Mouse (Mus musculus) mouse trophoblast stem cell (cell line): Measurements from ENCODE around the gene Nicn1.
"Not testable (repeated sequence)": the region's sequence is repeated elsewhere in the genome, so short reads cannot be mapped to it uniquely, and the experiment has no call there.

Experiments used
- in situ Hi-C, 2 experiments: fragments of 300-500 bp; cut with MseI, MboI; formaldehyde crosslinking; loops; 2 replicates in 1 of 2; 3 replicates in 1 of 2; pipeline ENCODE4 v1.15.1; 2025

Gene Nicn1

GRCm38 (mm10) chr9:108290016-108290750, at the start of gene Nicn1:
Gene Nicn1, plus strand, starts transcription at chr9:108290429.
- in situ Hi-C loops, result no loop called here

DNA sequence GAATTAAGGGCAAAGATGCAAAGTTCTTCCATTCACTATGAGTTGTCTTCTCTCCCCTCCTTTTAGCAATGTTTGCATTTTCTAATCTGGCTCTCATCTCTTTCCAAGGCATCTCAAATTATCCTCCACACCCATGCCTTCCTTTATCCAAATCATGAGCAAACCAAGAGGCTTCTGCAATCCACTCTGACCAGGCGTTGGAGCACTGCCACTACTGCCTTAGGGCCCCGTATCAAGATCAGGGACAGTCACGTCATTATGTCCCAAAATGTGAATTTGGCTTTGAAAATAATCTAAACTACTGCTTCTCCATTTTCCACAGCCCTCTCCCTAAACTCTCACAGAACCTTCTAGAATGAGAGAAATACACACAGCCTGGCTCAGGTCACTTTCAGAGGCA, 45.7 kb upstream of the Nicn1 start:
- in situ Hi-C loops, result no loop called here

DNA sequence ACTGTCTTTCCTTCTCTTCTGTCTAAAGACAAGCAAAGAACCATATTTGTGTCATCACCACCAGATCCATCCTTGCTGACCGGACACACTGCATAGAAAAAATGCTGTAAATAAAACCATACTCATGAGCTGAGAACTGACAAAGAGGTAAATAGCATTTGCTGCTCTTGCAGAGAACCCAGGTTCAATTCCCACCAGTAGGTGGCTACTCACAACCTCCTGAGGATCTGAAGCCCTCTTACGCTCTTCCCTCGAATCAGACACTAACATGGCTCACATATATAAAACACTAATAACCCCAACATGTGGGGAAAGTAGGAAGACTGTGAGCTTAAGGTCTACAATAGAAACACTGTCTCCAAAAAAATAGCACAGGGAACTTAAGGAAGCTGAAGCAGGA, 45.2 kb upstream of the Nicn1 start:
- in situ Hi-C loops, result no loop called here

GRCm38 (mm10) chr9:108248957-108249356, 41.3 kb upstream of the Nicn1 start:
- in situ Hi-C loops, result no loop called here

DNA sequence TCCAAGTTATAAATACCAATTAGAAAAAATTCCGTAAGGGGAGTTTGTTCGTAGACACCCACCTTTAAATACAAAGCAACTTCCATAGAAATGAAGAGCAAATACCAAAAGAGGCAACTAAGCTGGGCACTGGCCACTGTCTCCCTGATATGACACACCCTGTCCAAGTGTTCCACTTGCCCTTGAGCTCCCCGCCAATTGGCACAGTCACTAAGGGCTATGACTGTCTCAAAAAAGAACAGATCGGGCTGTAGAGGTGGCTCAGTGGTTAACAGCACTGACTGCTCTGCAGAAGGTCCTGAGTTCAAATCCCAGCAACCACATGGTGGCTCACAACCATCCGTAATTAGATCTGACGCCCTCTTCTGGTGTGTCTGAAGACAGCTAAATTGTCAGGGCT, 38.4 kb upstream of the Nicn1 start:
- in situ Hi-C loops, result no loop called here

- in situ Hi-C loops, result no loop called here
These were observed 37.5 kb upstream of the Nicn1 start for GRCm38 (mm10) chr9:108252766-108253165.

GRCm38 (mm10) chr9:108260526-108260925, 29.7 kb upstream of the Nicn1 start:
- in situ Hi-C loops, result no loop called here

- in situ Hi-C loops, result no loop called here
These were observed 28.4 kb upstream of the Nicn1 start for GRCm38 (mm10) chr9:108261865-108262264.

- in situ Hi-C loops, result no loop called here
These were observed 27.7 kb upstream of the Nicn1 start for GRCm38 (mm10) chr9:108262494-108263049.

DNA sequence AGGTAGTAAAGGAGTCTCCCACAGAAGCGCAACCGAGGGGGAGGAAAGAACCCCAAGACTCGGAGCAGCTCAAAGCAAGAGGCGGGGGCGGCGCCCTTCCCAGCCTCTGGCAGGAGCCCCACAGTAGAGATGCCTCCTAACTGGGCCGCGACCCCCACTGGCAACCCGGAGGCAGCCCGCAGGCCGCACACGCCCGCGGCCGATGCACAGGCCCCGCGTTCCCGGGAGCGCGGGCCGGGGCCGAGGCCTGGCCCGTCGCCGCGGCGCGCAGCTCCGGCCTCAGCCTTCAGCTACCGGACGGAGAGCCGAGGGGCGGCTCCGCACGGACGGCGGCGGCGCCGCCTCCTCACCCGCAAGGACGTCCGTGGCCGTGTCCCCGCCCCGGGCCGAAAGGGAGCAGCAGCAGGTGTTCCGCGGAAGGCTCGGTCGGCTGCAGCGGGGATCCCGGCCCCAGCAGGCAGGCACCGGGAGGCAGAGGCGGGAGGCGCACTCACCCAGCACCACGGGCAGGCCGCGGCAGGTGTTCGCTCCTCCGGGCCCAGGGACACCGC, 27.0 kb upstream of the Nicn1 start:
- in situ Hi-C loops, result no loop called here

DNA sequence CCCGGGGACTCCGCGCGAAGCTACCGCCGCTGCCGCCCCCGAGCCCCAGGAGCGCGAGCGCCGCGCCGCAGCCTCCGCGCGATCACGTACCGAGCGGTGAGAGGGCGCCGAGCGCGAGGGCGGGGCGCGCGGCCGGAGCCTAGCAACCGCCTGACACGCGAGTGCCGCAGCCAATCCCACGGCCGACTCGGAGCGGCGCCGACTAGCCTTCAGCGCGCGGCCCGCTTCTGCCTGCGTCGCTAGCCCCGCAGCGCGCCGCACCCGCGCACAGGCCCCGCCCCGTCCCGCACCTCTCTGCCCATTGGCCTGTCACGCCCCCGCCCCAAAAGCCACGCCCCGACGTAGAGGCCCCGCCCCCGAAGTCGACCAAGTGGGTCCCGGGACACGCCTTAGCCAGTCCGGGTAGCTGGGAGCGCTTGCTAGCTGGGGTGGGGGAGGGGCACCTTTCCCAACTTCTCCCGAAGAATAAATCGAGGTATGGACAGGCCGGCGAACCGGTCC, 26.5 kb upstream of the Nicn1 start, which contains the start of gene Dag1:
TSS of gene Dag1 (minus strand) at position 269 of the 501 bp plus-strand sequence.
- in situ Hi-C loops, result no loop called here

- in situ Hi-C loops, result no loop called here
These were observed 25.9 kb upstream of the Nicn1 start for GRCm38 (mm10) chr9:108264191-108264921.

DNA sequence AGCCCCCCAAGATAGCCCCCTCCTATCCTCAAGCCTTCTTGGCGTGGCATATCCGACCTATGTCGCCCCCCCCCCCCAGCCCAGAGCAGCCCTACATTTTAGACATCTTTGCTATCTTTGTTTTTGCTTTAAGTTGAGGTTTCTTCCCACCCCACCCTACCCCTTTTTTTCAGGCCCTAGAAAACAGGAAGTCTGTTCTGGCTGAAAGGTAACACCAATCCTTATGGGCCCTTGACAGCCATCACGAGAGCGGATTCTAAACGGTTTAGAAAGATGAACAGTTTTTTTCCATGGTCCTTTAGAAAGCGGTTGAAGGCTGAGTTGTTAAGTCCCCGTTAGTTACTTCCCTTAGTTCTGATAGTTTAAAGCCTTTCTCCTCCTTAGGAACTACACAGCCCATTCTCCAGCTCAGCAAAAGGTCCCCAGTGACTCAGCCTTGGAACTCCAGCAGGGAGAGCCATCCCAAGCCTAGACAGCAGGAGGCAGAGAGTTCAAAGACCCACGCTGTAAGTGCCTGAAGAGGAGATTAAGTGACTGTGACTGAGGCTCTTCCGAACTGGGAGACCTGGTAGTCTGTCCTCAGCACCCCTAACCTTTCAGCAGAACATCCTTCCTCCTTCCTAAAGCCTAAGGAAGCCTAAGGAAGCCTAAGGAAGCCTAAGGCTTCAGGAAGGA, 23.8 kb upstream of the Nicn1 start:
- in situ Hi-C loops, result no loop called here

DNA sequence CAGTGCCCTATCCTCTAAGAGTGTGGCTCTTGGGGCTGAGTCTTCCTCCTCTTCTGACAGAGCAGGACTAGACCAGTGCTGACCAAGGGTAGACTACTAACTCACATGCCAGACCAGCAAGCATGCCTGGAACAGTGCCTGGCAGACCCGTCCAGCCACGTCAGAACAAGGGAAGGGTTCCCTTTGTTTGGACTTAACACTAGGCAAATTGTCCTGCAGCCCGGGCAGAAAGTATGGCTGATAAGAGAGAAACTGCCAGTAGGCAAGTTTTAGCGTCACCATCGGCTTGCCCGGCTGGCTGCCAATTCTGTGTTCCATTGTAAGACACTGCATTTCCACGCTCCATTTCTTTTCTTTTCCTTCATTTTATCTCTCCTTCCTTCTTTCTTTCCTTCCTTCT, 22.5 kb upstream of the Nicn1 start:
- in situ Hi-C loops, result no loop called here

DNA sequence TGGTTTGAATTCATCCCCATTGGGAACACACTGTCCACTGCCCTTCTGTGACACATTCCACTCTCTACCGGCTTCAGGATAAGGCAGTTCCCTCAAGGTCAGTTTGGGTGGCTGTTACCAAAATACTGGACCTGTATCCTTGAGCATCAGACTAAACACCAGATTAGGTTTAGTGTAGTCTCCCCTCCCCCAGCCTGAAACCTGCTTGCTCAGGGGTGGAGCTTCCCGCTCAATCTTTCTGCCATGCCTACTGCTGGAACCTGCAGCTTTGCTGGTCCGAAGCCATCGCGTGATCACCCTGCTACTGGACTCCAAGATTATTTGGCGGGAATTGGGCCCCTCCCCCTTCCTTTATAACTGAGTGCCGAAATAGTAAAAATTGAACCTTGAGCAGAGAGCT, 21.5 kb upstream of the Nicn1 start:
- in situ Hi-C loops, result not testable (repeated sequence)

GRCm38 (mm10) chr9:108271941-108272340, 18.3 kb upstream of the Nicn1 start:
- in situ Hi-C loops, result no loop called here

GRCm38 (mm10) chr9:108272691-108273090, 17.5 kb upstream of the Nicn1 start:
- in situ Hi-C loops, result no loop called here

DNA sequence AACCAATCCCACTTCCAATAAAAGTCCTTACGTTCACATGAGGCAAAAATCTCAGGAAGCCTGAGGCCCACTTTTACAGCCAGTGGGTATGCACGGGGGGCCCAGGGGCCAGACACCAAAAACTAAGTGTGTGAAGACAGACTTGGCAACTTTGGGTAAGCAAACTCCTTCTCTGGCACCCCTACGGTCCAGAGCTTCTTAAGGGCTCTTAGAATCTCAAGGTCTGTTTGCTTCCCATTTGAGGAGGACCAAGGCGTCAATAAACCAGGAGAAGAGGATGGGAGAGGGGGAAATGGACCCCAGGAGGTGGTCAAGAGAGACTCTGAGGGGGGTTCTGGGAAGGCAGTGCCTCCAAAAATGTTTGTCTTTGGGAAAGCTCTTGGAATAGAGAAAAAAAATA, 16.7 kb upstream of the Nicn1 start:
- in situ Hi-C loops, result no loop called here

DNA sequence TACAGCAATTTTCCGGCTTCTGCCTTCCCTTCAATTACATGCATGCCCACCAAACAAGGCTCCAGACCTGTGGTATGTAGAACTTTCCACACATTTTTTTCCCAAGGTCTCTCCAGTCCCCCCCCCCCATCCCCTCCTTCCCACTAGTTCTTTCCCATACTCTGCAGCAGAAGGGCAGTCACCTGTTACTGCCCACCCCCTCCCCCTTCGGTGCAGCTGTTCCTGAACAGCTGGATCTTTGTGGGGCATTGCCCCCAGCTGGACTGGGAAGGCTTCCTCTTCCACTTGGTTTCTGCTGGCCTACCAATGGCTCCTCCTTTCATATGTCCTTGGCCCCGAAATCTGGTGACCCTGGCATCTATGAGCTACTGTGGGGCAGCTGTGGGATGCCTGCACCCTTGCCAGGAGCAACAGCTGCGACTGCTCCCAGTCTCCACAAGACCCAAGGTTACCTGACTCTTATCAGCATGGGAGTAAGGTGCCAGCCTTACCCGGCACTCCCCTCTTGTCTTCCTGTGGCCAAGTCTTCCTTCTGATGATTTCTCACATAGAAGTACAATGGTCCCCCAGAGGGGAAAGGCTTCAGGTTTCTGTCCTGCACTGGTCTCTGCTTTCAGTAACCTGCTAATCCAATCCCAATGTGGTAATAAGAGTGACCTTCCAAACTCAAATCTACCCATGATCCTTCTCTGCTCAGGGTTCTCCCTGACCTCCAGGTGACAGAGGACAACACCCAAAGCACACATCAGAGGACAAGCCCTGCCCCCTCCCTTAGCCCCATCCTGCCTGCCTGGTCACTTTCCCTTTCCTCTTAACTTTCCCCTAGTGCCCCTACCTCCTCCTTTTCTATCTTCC, 15.5 kb upstream of the Nicn1 start:
- in situ Hi-C loops, result no loop called here

DNA sequence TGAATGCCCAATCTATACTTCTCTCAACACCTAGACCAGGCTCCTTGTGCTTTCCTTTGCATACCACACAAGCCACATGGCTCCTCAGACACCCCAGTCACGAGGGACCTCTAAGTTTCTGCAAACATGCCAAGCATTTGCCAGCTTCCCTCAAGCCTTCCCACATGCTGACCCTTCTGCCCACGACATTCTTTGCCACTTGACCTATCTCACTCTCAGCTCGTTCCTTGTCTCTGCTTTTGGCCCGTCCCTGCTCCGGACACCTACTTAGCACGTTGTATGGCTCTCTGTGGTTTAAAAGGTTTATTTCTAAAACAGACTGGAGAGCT, 14.9 kb upstream of the Nicn1 start:
- in situ Hi-C loops, result no loop called here
